Mouse (Mus musculus) limb, embryonic 14.5 days (tissue): ENCODE measurements around the gene Adamts2. TPM values are rescaled to one million over a fixed set of nuclear protein-coding genes. Genes with fewer than 3 reads are reported as not detected.
A peak's percentile ranks its signal among the peaks of the same experiment; 100 is the strongest.

Experiments used
- ATAC-seq: fragments of 200-750 bp; cut with Nextera tagmentation; 2 replicates; pipeline ENCODE4 v1.8.0; 2017; ENCODE audit warnings: low read depth, moderate number of reproducible peaks, moderate TSS enrichment; ENCODE audit not compliant: low FRiP score
- DNase-seq: peaks from one replicate; pipeline ENCODE4 v3.0.0-alpha.2; 2015; ENCODE audit warnings: low spot score
- H3K27ac ChIP-seq: fragments of 300-500 bp; sonication (generic); replicated peaks from 2 replicates; pipeline ENCODE4 v1.5.1; 2014; ENCODE audit warnings: low read depth, mild to moderate bottlenecking, low read length, moderate library complexity, mixed read lengths
- H3K27me3 ChIP-seq: fragments of 300-500 bp; sonication (generic); 2 replicates; pipeline ENCODE4 v1.6.1; 2014; ENCODE audit warnings: low read length, mixed read lengths; ENCODE audit not compliant: control insufficient read depth, insufficient read depth
- H3K36me3 ChIP-seq: fragments of 300-500 bp; sonication (generic); 2 replicates; pipeline ENCODE4 v1.6.1; 2014; ENCODE audit warnings: mild to moderate bottlenecking, low read length, moderate library complexity, mixed read lengths; ENCODE audit not compliant: control insufficient read depth, insufficient read depth
- H3K4me1 ChIP-seq: fragments of 300-500 bp; sonication (generic); 2 replicates; pipeline ENCODE4 v1.6.1; 2014; ENCODE audit warnings: antibody characterized with exemption, low read length, mixed read lengths; ENCODE audit not compliant: control insufficient read depth, insufficient read depth
- H3K4me2 ChIP-seq: fragments of 300-500 bp; sonication (generic); replicated peaks from 2 replicates; pipeline ENCODE4 v1.6.1; 2014; ENCODE audit warnings: low read depth, mild to moderate bottlenecking, low read length, moderate library complexity; ENCODE audit not compliant: severe bottlenecking
- H3K4me3 ChIP-seq: fragments of 300-500 bp; sonication (generic); replicated peaks from 2 replicates; pipeline ENCODE4 v1.5.1; 2014; ENCODE audit warnings: low read length
- H3K9ac ChIP-seq: fragments of 300-500 bp; sonication (generic); 2 replicates; pipeline ENCODE4 v1.6.1; 2014; ENCODE audit warnings: mild to moderate bottlenecking, low read depth, low read length, moderate library complexity; ENCODE audit not compliant: severe bottlenecking
- H3K9me3 ChIP-seq: fragments of 300-500 bp; sonication (generic); 2 replicates; pipeline ENCODE4 v1.6.1; 2016; ENCODE audit warnings: low read length; ENCODE audit not compliant: control insufficient read depth
- POLR2A ChIP-seq: fragments of 200-500 bp; IDR thresholded peaks from 2 replicates; pipeline ENCODE4 v1.8.0; 2012; ENCODE audit warnings: inconsistent platforms, mild to moderate bottlenecking, moderate library complexity, borderline replicate concordance; ENCODE audit not compliant: insufficient read depth, insufficient read length; ENCODE audit errors: extremely low read depth
- WGBS: fragments of 180-500 bp; shearing (Covaris S2); extraction: QIAGEN DNeasy Blood & Tissue Kit; methylation state at CpG from one replicate; pipeline ENCODE4 v1.1.7; 2014; 5-methylcytosine and 5-hydroxymethylcytosine counted together
- polyA plus RNA-seq, 2 experiments: library from polyadenylated mRNA; depleted of rRNA in 1 of 2; stranded (reverse) in 1 of 2; unstranded in 1 of 2; fragments of >200 nt; fragmentation: Nextera tagmentation in 1 of 2; extraction: Ambion mirVana in 1 of 2; gene quantifications; 2 replicates each; pipeline versions ENCODE4 v1.2.1 to v1.2.3; 2012 to 2014

Gene Adamts2
- polyA plus RNA-seq, 2 experiments: 19.4 to 34.9 TPM

DNA sequence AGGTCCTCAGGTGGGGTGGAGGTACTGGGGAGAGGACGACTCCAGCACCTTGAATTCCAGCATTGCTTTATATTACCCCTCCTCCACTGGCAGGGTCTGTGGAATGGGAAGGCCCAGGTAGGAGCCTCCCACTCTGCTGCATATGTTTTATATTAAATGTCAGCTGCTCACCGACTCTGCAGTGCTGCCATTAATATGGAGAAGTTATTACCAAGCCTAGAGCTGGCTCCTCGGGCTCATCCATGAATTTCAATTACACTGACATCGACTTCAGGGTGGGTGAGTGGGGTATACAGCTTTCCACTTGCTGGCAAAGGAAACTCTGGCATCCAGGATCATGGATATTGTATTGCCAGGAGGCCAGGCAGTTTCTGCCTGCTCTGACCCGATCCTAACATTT lies 9.3 kb downstream of the Adamts2 start:
- Histone ChIP-seq H3K27me3 (no peaks in the 10 kb centered on the region), H3K9ac (no peak overlapping the region), H3K4me1 (peaks cover 4% of the 10 kb centered on the region; the same call in 1 of the 2 replicates), H3K4me2 (no peak overlapping the region), H3K27ac (no peak overlapping the region), H3K36me3 (no peaks in the 10 kb centered on the region), H3K9me3 (no peaks in the 10 kb centered on the region), H3K4me3 (no peak overlapping the region)
- 25% methylated on average over 5 of the region's 5 CpGs for WGBS
- ATAC-seq: peak; percentile 41; the same call in 1 of the 2 replicates
- no peak for DNase-seq
- TF ChIP-seq POLR2A: no peak

DNA sequence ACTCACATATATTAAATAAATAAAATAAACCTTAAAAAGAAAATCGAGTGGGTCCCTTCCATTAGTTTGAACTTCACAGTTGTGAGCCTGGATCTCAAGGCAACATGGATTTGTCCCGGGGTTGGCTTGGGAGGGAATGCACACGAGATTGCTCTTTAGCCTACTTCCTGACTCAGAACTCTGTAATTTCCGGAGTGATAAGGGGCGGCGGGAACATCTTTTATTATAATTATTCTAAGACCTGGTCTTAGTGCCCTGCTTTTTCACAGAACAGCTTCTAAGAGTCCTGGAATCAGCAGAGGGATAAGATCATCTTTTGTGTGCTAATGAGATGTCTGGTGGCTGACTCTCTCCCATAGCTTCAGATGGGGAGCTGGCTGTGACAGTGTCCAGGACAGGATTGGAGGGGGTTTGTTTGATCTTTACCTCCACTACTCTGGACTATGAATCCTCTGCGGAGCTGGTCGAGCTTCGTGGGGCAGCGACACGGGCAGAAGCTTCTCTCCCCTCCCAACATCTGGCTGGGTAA lies 15.2 kb downstream of the Adamts2 start:
- no peaks in the 10 kb centered on the region for H3K27me3 ChIP-seq
- no peak for TF ChIP-seq POLR2A
- no peak overlapping the region for H3K27ac ChIP-seq
- no peak overlapping the region for H3K4me2 ChIP-seq
- no peaks in the 10 kb centered on the region for H3K36me3 ChIP-seq
- no peak for DNase-seq
- H3K4me3 ChIP-seq: no peak overlapping the region
- 73% methylated on average over 11 of the region's 11 CpGs for WGBS
- H3K4me1 ChIP-seq: peaks cover 15% of the 10 kb centered on the region
- no peak for ATAC-seq
- H3K9ac ChIP-seq: no peak overlapping the region
- H3K9me3 ChIP-seq: no peaks in the 10 kb centered on the region

DNA sequence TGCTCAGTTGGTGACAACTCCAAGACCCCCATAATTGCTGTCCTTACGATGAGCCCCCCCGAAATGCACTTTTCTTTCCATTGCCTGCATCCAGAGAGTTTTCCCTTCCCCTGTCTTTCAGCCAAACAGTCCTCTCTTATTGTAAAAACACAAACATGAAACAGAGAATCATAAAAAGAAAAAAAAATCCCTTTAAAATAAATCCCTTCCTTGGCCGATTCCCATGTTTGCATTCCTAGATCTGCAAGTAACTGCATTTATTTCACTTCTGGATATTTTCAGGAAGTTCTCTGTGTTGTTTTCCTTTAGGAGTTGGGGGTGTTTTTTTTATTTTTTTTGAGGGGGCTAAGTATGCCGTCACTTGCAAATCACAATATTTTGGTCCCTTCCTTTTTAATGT lies 19.0 kb downstream of the Adamts2 start:
- 48% methylated on average over 4 of the region's 4 CpGs for WGBS
- ATAC-seq (no peak), DNase-seq (no peak)
- no peaks in the 10 kb centered on the region for H3K27me3 ChIP-seq
- H3K4me1 ChIP-seq: peaks cover 45% of the 10 kb centered on the region
- no peak overlapping the region for H3K4me3 ChIP-seq
- no peak for TF ChIP-seq POLR2A
- H3K4me2 ChIP-seq: no peak overlapping the region
- H3K9me3 ChIP-seq: no peaks in the 10 kb centered on the region
- no peak overlapping the region for H3K27ac ChIP-seq
- no peak overlapping the region for H3K9ac ChIP-seq
- no peaks in the 10 kb centered on the region for H3K36me3 ChIP-seq

DNA sequence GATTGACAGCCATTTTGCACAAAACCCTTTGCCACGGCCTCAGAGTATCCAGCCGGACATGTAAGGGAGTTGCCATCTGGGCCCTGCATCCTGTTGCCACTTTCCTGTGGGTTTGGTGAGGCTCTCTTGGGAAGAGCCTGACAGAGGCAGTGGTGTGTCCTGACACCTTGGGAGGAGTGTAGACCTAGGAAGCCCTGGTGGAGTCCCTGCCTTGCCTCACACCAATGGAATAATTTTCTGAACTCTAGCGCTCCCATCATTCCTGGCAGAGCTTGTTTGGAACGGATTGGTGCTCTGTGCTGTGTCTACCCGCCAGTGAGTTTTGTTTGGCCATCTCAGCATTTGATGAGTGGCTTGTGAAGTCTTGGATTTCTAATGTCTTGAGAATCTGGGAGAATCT lies 19.5 kb downstream of the Adamts2 start:
- DNase-seq: no peak
- WGBS: 71% methylated on average over 5 of the region's 5 CpGs
- Histone ChIP-seq H3K27ac (peak overlapping the region; percentile 52; the same call in 1 of the 2 replicates), H3K27me3 (no peaks in the 10 kb centered on the region), H3K9me3 (no peaks in the 10 kb centered on the region), H3K4me1 (peaks cover 45% of the 10 kb centered on the region), H3K36me3 (no peaks in the 10 kb centered on the region), H3K4me3 (no peak overlapping the region), H3K9ac (no peak overlapping the region), H3K4me2 (no peak overlapping the region)
- TF ChIP-seq POLR2A: no peak
- ATAC-seq: no peak

DNA sequence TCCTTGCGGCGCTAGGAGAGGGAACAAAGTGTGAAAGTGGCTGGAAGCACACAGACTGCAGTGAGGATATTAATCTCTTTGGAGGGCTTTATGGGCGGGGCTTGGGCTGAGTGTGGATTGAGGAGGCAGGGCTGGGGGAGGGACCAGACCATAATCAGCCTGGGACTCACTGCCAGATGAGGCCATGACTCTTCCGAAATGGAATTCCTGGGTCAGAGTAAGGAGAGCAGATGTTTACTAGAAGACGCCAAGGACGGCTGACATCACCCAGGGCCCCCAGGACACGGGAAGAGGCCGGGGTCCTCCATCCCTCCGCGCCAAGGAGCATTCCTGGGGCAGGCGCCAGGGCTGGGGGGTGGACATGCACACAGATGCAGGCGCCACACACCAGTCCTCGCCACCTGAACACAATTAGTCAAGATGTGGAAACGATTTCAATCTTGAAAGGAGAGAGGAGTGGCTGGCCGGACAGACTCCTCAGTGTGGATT lies 20.4 kb downstream of the Adamts2 start:
- DNase-seq (peak; percentile 89), ATAC-seq (peak; percentile 85)
- no peak for TF ChIP-seq POLR2A
- no peaks in the 10 kb centered on the region for H3K9me3 ChIP-seq
- H3K36me3 ChIP-seq: no peaks in the 10 kb centered on the region
- H3K4me3 ChIP-seq: no peak overlapping the region
- H3K27me3 ChIP-seq: no peaks in the 10 kb centered on the region
- peak overlapping the region; percentile 52 for H3K27ac ChIP-seq
- H3K4me2 ChIP-seq: peak overlapping the region; percentile 38
- H3K9ac ChIP-seq: no peak overlapping the region
- 17% methylated on average over 15 of the region's 15 CpGs for WGBS
- peaks cover 45% of the 10 kb centered on the region for H3K4me1 ChIP-seq
